Mouse (Mus musculus) lung, adult 2 months (tissue): Measurements from ENCODE around the gene Mtif3.

Source experiments
- CTCF ChIP-seq: fragments of 200-500 bp; IDR thresholded peaks from 2 replicates; pipeline ENCODE4 v1.5.1; 2011; ENCODE audit warnings: mild to moderate bottlenecking, low read length, control low read depth; ENCODE audit not compliant: insufficient read depth
- POLR2A ChIP-seq: fragments of 200-500 bp; IDR thresholded peaks from 2 replicates; pipeline ENCODE4 v1.6.1; 2011; ENCODE audit warnings: low read depth, mild to moderate bottlenecking, control low read depth, low read length, borderline replicate concordance; ENCODE audit errors: extremely low read depth

GRCm38 (mm10) chr5:146939109-146939796 lies 24.3 kb downstream of the Mtif3 start:
- TF ChIP-seq CTCF (no peak), POLR2A (no peak)
